Mouse (Mus musculus) lung, postnatal 0 days (tissue): ENCODE results near the gene Vac14. TPM values are rescaled to one million over a fixed set of nuclear protein-coding genes. Genes with fewer than 3 reads are reported as not detected.

ENCODE experiments used
- ATAC-seq: fragments of 200-750 bp; cut with Nextera tagmentation; 2 replicates; pipeline ENCODE4 v1.8.0; 2017; ENCODE audit warnings: moderate library complexity
- DNase-seq: peaks from one replicate; pipeline ENCODE4 v3.0.0-alpha.2; 2016; ENCODE audit warnings: low spot score
- H3K27ac ChIP-seq: fragments of 300-500 bp; sonication (generic); 2 replicates; pipeline ENCODE4 v1.5.1; 2014; ENCODE audit warnings: antibody characterized with exemption, mild to moderate bottlenecking, low read length, mixed read lengths
- H3K27me3 ChIP-seq: fragments of 300-500 bp; sonication (generic); replicated peaks from 2 replicates; pipeline ENCODE4 v1.6.1; 2014; ENCODE audit warnings: low read length, mixed read lengths; ENCODE audit not compliant: insufficient read depth
- H3K36me3 ChIP-seq: fragments of 300-500 bp; sonication (generic); 2 replicates; pipeline ENCODE4 v1.6.1; 2014; ENCODE audit warnings: low read length, mixed read lengths; ENCODE audit not compliant: insufficient read depth
- H3K4me1 ChIP-seq: fragments of 300-500 bp; sonication (generic); 2 replicates; pipeline ENCODE4 v1.6.1; 2014; ENCODE audit warnings: antibody characterized with exemption, low read depth, low read length, mixed read lengths; ENCODE audit not compliant: insufficient read depth
- H3K4me2 ChIP-seq: fragments of 300-500 bp; sonication (generic); replicated peaks from 2 replicates; pipeline ENCODE4 v1.6.1; 2014; ENCODE audit warnings: low read depth, mild to moderate bottlenecking, low read length, moderate library complexity, mixed read lengths
- H3K4me3 ChIP-seq: fragments of 300-500 bp; sonication (generic); 2 replicates; pipeline ENCODE4 v1.5.1; 2014; ENCODE audit warnings: low read depth, low read length
- H3K9ac ChIP-seq: fragments of 300-500 bp; sonication (generic); replicated peaks from 2 replicates; pipeline ENCODE4 v1.6.1; 2014; ENCODE audit warnings: low read depth, mild to moderate bottlenecking
- H3K9me3 ChIP-seq: fragments of 300-500 bp; sonication (generic); 2 replicates; pipeline ENCODE4 v1.6.1; 2016; ENCODE audit warnings: low read length, mixed read lengths
- CTCF ChIP-seq: IDR thresholded peaks from 2 replicates; pipeline ENCODE4 v1.5.1; 2016; ENCODE audit warnings: antibody characterized with exemption, mild to moderate bottlenecking
- EP300 ChIP-seq: IDR thresholded peaks from 2 replicates; pipeline ENCODE4 v1.6.1; 2016; ENCODE audit warnings: antibody characterized with exemption, mild to moderate bottlenecking, control low read depth
- WGBS: fragments of 180-500 bp; shearing (Covaris S2); extraction: QIAGEN DNeasy Blood & Tissue Kit; methylation state at CpG from one replicate; pipeline ENCODE4 v1.1.7; 2014; 5-methylcytosine and 5-hydroxymethylcytosine counted together
- polyA plus RNA-seq: library from polyadenylated mRNA; unstranded; fragments of >200 nt; fragmentation: Nextera tagmentation; extraction: Ambion mirVana; gene quantifications from 2 replicates; pipeline ENCODE4 v1.2.1, GENCODE M21; 2015

Vac14 gene
- polyA plus RNA-seq, 1 experiment from 2014 or later, result 11.1 TPM

GRCm38 (mm10) chr8:110673168-110673567 lies 54.8 kb downstream of the Vac14 start:
- Histone ChIP-seq H3K9me3 (no peaks in the 10 kb centered on the region), H3K27me3 (no peaks in the 10 kb centered on the region), H3K4me2 (no peak overlapping the region), H3K4me1 (peaks cover 18% of the 10 kb centered on the region; the same call in 1 of the 2 replicates), H3K36me3 (0 out of 2 replicates have a peak, but pooled peaks cover 4% of the 10 kb centered on the region), H3K4me3 (no peak overlapping the region), H3K9ac (no peak overlapping the region), H3K27ac (peak overlapping the region; percentile 75)
- ATAC-seq (0 out of 2 replicates have a peak, but pooled peaks have one; percentile 14), DNase-seq (peak; percentile 37)
- WGBS, result 49% methylated on average over 2 of the region's 2 CpGs
- TF ChIP-seq EP300 (no peak), CTCF (no peak)

DNA sequence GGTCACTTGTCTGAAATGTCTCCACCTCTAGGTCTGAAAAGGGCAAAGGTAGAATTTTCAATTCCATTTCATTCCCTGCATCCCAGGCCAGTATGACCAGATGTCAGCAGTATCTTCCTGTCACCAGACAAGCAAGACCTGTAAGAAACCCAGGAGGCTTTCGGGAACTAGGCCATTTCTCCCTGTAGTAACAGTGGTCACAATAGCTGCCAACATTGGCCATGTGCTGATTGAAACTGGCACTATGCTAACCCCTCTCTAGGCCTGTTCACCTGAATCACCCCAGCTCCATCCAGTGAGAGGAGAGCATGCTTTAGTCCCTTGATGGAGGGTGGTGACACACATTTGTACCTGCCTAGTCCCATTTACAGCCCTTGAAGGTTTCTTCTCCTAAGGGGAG lies 56.2 kb downstream of the Vac14 start:
- H3K27me3 ChIP-seq, result no peaks in the 10 kb centered on the region
- ATAC-seq, result no peak
- H3K36me3 ChIP-seq, result 0 out of 2 replicates have a peak, but pooled peaks cover 4% of the 10 kb centered on the region
- peaks cover 14% of the 10 kb centered on the region; the same call in 1 of the 2 replicates for H3K4me1 ChIP-seq
- no peak for TF ChIP-seq CTCF
- TF ChIP-seq EP300, result no peak
- H3K4me3 ChIP-seq, result no peak overlapping the region
- no peak overlapping the region for H3K4me2 ChIP-seq
- H3K27ac ChIP-seq, result no peak overlapping the region
- 92% methylated on average over 1 of the region's 1 CpGs for WGBS
- DNase-seq, result no peak
- H3K9me3 ChIP-seq, result no peaks in the 10 kb centered on the region
- H3K9ac ChIP-seq, result no peak overlapping the region

GRCm38 (mm10) chr8:110676702-110677101 lies 58.3 kb downstream of the Vac14 start:
- no peak overlapping the region for H3K9ac ChIP-seq
- TF ChIP-seq CTCF (no peak), EP300 (no peak)
- H3K9me3 ChIP-seq, result no peaks in the 10 kb centered on the region
- H3K4me3 ChIP-seq, result no peak overlapping the region
- ATAC-seq, result peak; percentile 74
- 63% methylated on average over 5 of the region's 5 CpGs for WGBS
- H3K36me3 ChIP-seq, result 0 out of 2 replicates have a peak, but pooled peaks cover 4% of the 10 kb centered on the region
- H3K4me2 ChIP-seq, result no peak overlapping the region
- DNase-seq, result peak; percentile 65
- no peaks in the 10 kb centered on the region for H3K27me3 ChIP-seq
- peak overlapping the region; percentile 62; the same call in 1 of the 2 replicates for H3K27ac ChIP-seq
- H3K4me1 ChIP-seq, result peaks cover 9% of the 10 kb centered on the region; the same call in 1 of the 2 replicates

DNA sequence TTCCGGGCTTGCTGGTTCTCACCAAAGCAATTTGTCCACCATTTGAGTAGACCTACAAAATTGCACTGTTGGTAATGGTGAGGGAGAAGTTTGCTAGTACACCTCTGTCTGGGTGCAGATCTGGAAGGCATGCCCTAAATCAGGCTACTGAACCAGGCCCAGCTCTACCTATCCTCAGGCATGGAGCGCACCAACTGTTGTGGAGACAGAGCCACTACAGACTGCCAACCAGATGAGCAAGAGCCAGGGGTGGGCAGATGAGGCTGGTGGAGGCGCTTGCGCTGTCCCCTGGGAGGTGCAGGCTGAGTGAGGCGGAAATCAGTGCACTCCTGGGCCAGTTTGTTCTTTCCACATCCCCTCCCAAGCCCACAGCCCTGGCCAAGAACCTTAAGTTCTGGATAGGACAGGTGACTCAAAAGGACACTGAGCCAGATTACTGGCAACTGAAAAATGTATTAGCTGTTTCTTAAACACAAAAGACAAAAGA lies 58.8 kb downstream of the Vac14 start:
- TF ChIP-seq CTCF, result no peak
- no peak for DNase-seq
- no peak overlapping the region for H3K4me3 ChIP-seq

DNA sequence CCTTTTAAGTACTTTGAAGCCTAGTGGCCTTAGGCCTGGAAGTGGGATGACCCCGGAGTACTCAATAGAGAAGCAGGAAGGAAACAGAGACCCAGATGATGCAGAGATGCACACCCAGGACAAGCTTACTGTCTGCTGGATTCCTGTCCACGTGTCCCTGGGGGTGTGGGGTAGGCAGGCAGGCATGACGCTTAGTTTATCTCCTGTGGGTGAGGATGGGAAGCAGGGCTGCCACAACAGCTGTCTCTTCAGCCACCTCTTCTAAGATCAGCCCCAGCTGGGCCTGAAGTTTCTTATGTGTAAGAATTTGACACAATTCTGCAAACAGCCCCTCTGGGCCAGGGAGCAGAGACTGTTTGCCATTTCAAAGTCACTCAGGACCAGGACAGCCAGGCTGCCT lies 60.6 kb downstream of the Vac14 start:
- 43% methylated on average over 3 of the region's 3 CpGs for WGBS
- Histone ChIP-seq H3K9me3 (no peaks in the 10 kb centered on the region), H3K4me1 (peaks cover 2% of the 10 kb centered on the region; the same call in 1 of the 2 replicates), H3K27ac (no peak overlapping the region), H3K4me2 (no peak overlapping the region), H3K4me3 (no peak overlapping the region), H3K9ac (no peak overlapping the region), H3K36me3 (0 out of 2 replicates have a peak, but pooled peaks cover 4% of the 10 kb centered on the region), H3K27me3 (no peaks in the 10 kb centered on the region)
- DNase-seq (no peak), ATAC-seq (peak; percentile 45)
- TF ChIP-seq CTCF (no peak), EP300 (no peak)

More for the DNA sequence above, 58.8 kb downstream of the Vac14 start:
- peaks cover 9% of the 10 kb centered on the region; the same call in 1 of the 2 replicates for H3K4me1 ChIP-seq
- ATAC-seq, result 0 out of 2 replicates have a peak, but pooled peaks have one; percentile 19
- no peak overlapping the region for H3K4me2 ChIP-seq
- H3K9ac ChIP-seq, result no peak overlapping the region
- H3K9me3 ChIP-seq, result no peaks in the 10 kb centered on the region
- WGBS, result 87% methylated on average over 5 of the region's 5 CpGs
- no peaks in the 10 kb centered on the region for H3K27me3 ChIP-seq
- H3K27ac ChIP-seq, result peak overlapping the region; percentile 33; the same call in 1 of the 2 replicates
- H3K36me3 ChIP-seq, result 0 out of 2 replicates have a peak, but pooled peaks cover 4% of the 10 kb centered on the region

- Histone ChIP-seq H3K36me3 (no peaks in the 10 kb centered on the region), H3K27me3 (no peaks in the 10 kb centered on the region), H3K4me2 (no peak overlapping the region), H3K9ac (no peak overlapping the region), H3K4me3 (no peak overlapping the region), H3K9me3 (no peaks in the 10 kb centered on the region), H3K4me1 (peaks cover 8% of the 10 kb centered on the region), H3K27ac (peak overlapping the region; percentile 64)
- DNase-seq, result peak; percentile 91
- TF ChIP-seq CTCF (no peak), EP300 (peak; percentile 48)
- peak; percentile 85 for ATAC-seq
- WGBS, result 27% methylated on average over 5 of the region's 5 CpGs
Observed at GRCm38 (mm10) chr8:110687726-110688125, 69.3 kb downstream of the Vac14 start.
